Mouse (Mus musculus) left cerebral cortex, adult 2 months (tissue): ENCODE measurements around the gene C2. TPM values are rescaled to one million over a fixed set of nuclear protein-coding genes. Genes with fewer than 3 reads are reported as not detected.
A peak's percentile ranks its signal among the peaks of the same experiment; 100 is the strongest.

Experiments used
- DNase-seq, 2 experiments: peaks; one replicate each; pipeline ENCODE4 v3.0.0; 2021 to 2022; ENCODE audit warnings: low spot score in 2 of 2, mixed read lengths in 1 of 2; ENCODE audit errors: extremely low spot score in 1 of 2
- H3K27ac ChIP-seq: fragments of 200-600 bp; 2 replicates; pipeline ENCODE4 v1.8.1; 2022
- H3K4me3 ChIP-seq: fragments of 200-600 bp; 2 replicates; pipeline ENCODE4 v1.8.1; 2022
- CTCF ChIP-seq: fragments of 200-600 bp; IDR thresholded peaks from 2 replicates; pipeline ENCODE4 v1.8.1; 2022; ENCODE audit warnings: antibody characterized with exemption, mild to moderate bottlenecking, moderate library complexity
- intact Hi-C: fragments of 180-260 bp; cut with DNase I; formaldehyde crosslinking; loops from one replicate; pipeline ENCODE4 v1.15.1; 2025
- total RNA-seq, 2 experiments: library from RNA; stranded (reverse); gene quantifications; 2 replicates each; pipeline ENCODE4 v1.2.3; 2021

The C2 gene
- total RNA-seq, 2 experiments from 2014 or later, result 2.1 to 2.2 TPM

GRCm38 (mm10) chr17:34899890-34900243 lies 1.8 kb upstream of the C2 start:
- H3K27ac ChIP-seq, result peak overlapping the region; percentile 87
- no peak for TF ChIP-seq CTCF
- peak overlapping the region; percentile 70 for H3K4me3 ChIP-seq
- intact Hi-C loops, result loop anchor here (2.0 to 10.0 kb wide), 2 partner anchors 31 to 775 kb away; partner anchors contain the start of genes Brd2 and Neu1
- DNase-seq, result no peak

- H3K4me3 ChIP-seq, result peak overlapping the region; percentile 70
- no peak for TF ChIP-seq CTCF
- peak overlapping the region; percentile 87 for H3K27ac ChIP-seq
- DNase-seq, result peak; percentile 37 to 38
- intact Hi-C loops, result loop anchor here (2.0 to 10.0 kb wide), 2 partner anchors 32 to 774 kb away; partner anchors contain the start of genes Brd2 and Neu1
These were observed 1.2 kb upstream of the C2 start for GRCm38 (mm10) chr17:34899053-34899889.

- no peak for TF ChIP-seq CTCF
- peak overlapping the region; percentile 44; the same call in 1 of the 2 replicates for H3K27ac ChIP-seq
- intact Hi-C loops, result loop anchor here (2.0 to 10.0 kb wide), 2 partner anchors 32 to 774 kb away; partner anchors contain the start of genes Brd2 and Neu1
- no peak for DNase-seq
- peak overlapping the region; percentile 70 for H3K4me3 ChIP-seq
These were observed 614 bp upstream of the C2 start for GRCm38 (mm10) chr17:34898706-34899052.

GRCm38 (mm10) chr17:34897373-34898159 lies 499 bp downstream of the C2 start:
- peak in 1 of 2 experiments; percentile 35 for DNase-seq
- intact Hi-C loops, result loop anchor here (2.0 to 10.0 kb wide), 2 partner anchors 33 to 773 kb away; partner anchors contain the start of genes Brd2 and Neu1
- Histone ChIP-seq H3K4me3 (peak overlapping the region; percentile 70), H3K27ac (peak overlapping the region; percentile 98)
- no peak for TF ChIP-seq CTCF

- H3K27ac ChIP-seq, result no peak overlapping the region
- intact Hi-C loops, result loop anchor here (10.0 kb wide), 1 partner anchor 772 kb away; the partner anchor contains the start of gene Brd2
- H3K4me3 ChIP-seq, result no peak overlapping the region
These were observed 1.7 kb downstream of the C2 start for GRCm38 (mm10) chr17:34896366-34896765.

GRCm38 (mm10) chr17:34895724-34896123 lies 2.3 kb downstream of the C2 start:
- intact Hi-C loops, result loop anchor here (10.0 kb wide), 1 partner anchor 771 kb away; the partner anchor contains the start of gene Brd2
- no peak overlapping the region for H3K4me3 ChIP-seq
- no peak overlapping the region for H3K27ac ChIP-seq
- DNase-seq, result no peak
- TF ChIP-seq CTCF, result no peak

More at GRCm38 (mm10) chr17:34896366-34896765, 1.7 kb downstream of the C2 start:
- no peak for TF ChIP-seq CTCF
- no peak for DNase-seq

GRCm38 (mm10) chr17:34894801-34895530 lies 3.1 kb downstream of the C2 start:
- no peak for TF ChIP-seq CTCF
- peak overlapping the region; percentile 69 for H3K4me3 ChIP-seq
- intact Hi-C loops, result loop anchor here (5.0 to 10.0 kb wide), 3 partner anchors 243 to 770 kb away; partner anchors contain the start of genes Atp6v1g2 and Brd2
- peak overlapping the region; percentile 91 for H3K27ac ChIP-seq
- DNase-seq, result peak; percentile 53 to 56

- TF ChIP-seq CTCF, result peak; percentile 6; the same call in 1 of the 2 replicates
- intact Hi-C loops, result loop anchor here (5.0 to 10.0 kb wide), 3 partner anchors 242 to 769 kb away; partner anchors contain the start of genes Atp6v1g2 and Brd2
These were observed 3.9 kb downstream of the C2 start for GRCm38 (mm10) chr17:34894074-34894597.

GRCm38 (mm10) chr17:34893072-34893824 lies 4.8 kb downstream of the C2 start:
- intact Hi-C loops, result loop anchor here (2.0 to 10.0 kb wide), 4 partner anchors 38 to 768 kb away; partner anchors contain the start of genes Atp6v1g2 and Brd2
- TF ChIP-seq CTCF, result no peak
- no peak for DNase-seq
- H3K4me3 ChIP-seq, result peak overlapping the region; percentile 69
- H3K27ac ChIP-seq, result peak overlapping the region; percentile 86

More at GRCm38 (mm10) chr17:34894074-34894597, 3.9 kb downstream of the C2 start:
- Histone ChIP-seq H3K27ac (peak overlapping the region; percentile 91), H3K4me3 (peak overlapping the region; percentile 69)
- DNase-seq, result peak; percentile 91 to 93

- no peak; the same call in 1 of the 2 replicates for TF ChIP-seq CTCF
- DNase-seq, result no peak
- Histone ChIP-seq H3K4me3 (no peak overlapping the region), H3K27ac (no peak overlapping the region)
- intact Hi-C loops, result loop anchor here (5.0 to 10.0 kb wide), 3 partner anchors 239 to 767 kb away; partner anchors contain the start of genes Atp6v1g2 and Brd2
These were observed 6.7 kb downstream of the C2 start for GRCm38 (mm10) chr17:34891377-34891776.
